Mouse (Mus musculus): Measurements from ENCODE around the gene Adipoq. TPM values are rescaled to one million over a fixed set of nuclear protein-coding genes. Genes with fewer than 3 reads are reported as not detected.

The Adipoq gene
- 6.3 TPM for polyA plus RNA-seq (2014; fragmentation: Illumina TruSeq; extraction: RNeasy Lipid Tissue Mini Kit (QIAGEN cat#74804); ENCODE audit: low read depth, low replicate concordance)

GRCm38 (mm10) chr16:23146280-23146679 lies at the start of gene Adipoq:
Adipoq (plus strand) TSS chr16:23146536.

GRCm38 (mm10) chr16:23107231-23107942 lies 38.9 kb upstream of the Adipoq start, which contains the start of gene Eif4a2:
Eif4a2 (plus strand) TSS chr16:23107444.

GRCm38 (mm10) chr16:23127673-23128375 lies 18.5 kb upstream of the Adipoq start, which contains the start of gene Rfc4:
Rfc4 (minus strand) TSS chr16:23127737.

Other genes with a start within 250 kb of the Adipoq start
- gene Fetub, start 228.2 kb upstream of the Adipoq start, polyA plus RNA-seq (2014; fragmentation: Illumina TruSeq; extraction: RNeasy Lipid Tissue Mini Kit (QIAGEN cat#74804); ENCODE audit: low read depth, low replicate concordance) = 0.32 TPM
- 0.24 TPM for gene Hrg, start 195.5 kb upstream of the Adipoq start, polyA plus RNA-seq (2014; fragmentation: Illumina TruSeq; extraction: RNeasy Lipid Tissue Mini Kit (QIAGEN cat#74804); ENCODE audit: low read depth, low replicate concordance)
- 626 TPM for gene Kng2, start 117.1 kb upstream of the Adipoq start, polyA plus RNA-seq (2014; fragmentation: Illumina TruSeq; extraction: RNeasy Lipid Tissue Mini Kit (QIAGEN cat#74804); ENCODE audit: low read depth, low replicate concordance)
- 1.5 TPM for gene Kng1, start 88.7 kb upstream of the Adipoq start, polyA plus RNA-seq (2014; fragmentation: Illumina TruSeq; extraction: RNeasy Lipid Tissue Mini Kit (QIAGEN cat#74804); ENCODE audit: low read depth, low replicate concordance)
- gene Eif4a2, start 39.1 kb upstream of the Adipoq start, polyA plus RNA-seq (2014; fragmentation: Illumina TruSeq; extraction: RNeasy Lipid Tissue Mini Kit (QIAGEN cat#74804); ENCODE audit: low read depth, low replicate concordance) = 1,615 TPM
- gene Rfc4, start 18.8 kb upstream of the Adipoq start, polyA plus RNA-seq (2014; fragmentation: Illumina TruSeq; extraction: RNeasy Lipid Tissue Mini Kit (QIAGEN cat#74804); ENCODE audit: low read depth, low replicate concordance) = 19.9 TPM
- 10.9 TPM for gene St6gal1, start 78.2 kb downstream of the Adipoq start, polyA plus RNA-seq (2014; fragmentation: Illumina TruSeq; extraction: RNeasy Lipid Tissue Mini Kit (QIAGEN cat#74804); ENCODE audit: low read depth, low replicate concordance)

Measured in kidney, adult 10 weeks (tissue).